Mouse (Mus musculus): ENCODE results near the gene B230104I21Rik. TPM values are rescaled to one million over a fixed set of nuclear protein-coding genes. Genes with fewer than 3 reads are reported as not detected.
A peak's percentile ranks its signal among the peaks of the same experiment; 100 is the strongest.

B230104I21Rik gene
- polyA plus RNA-seq, 1 experiment from 2014 or later: not detected

DNA sequence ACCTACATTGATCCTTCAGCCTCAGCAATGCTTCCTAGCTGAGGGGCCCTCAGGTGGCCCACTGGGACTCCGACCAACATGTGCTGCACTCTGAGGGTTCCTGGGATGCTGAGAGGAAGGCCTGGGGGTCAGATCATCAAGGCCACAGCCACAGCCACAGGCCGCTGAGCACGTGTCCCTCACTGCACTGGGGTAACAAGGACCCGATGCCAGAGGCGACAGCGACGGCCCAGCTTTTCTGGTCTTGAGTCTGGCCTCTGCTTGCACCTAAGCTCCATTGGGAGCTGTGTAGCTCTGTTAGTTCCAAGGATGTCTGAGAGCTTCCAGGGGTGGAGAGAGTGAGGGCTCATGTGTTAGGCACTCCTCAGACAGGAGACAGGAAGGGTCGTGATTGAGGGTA lies 34.9 kb downstream of the B230104I21Rik start:
- ATAC-seq (replicated peaks; ENCODE audit: insufficient number of reproducible peaks, insufficient read depth, low FRiP score, low read depth): no peak
- Histone ChIP-seq H3K27ac (no peak overlapping the region), H3K27me3 (no peaks in the 10 kb centered on the region), H3K4me2 (no peak overlapping the region), H3K4me1 (replicated peaks) (peaks cover 22% of the 10 kb centered on the region), H3K36me3 (no peaks in the 10 kb centered on the region), H3K9ac (no peak overlapping the region), H3K9me3 (replicated peaks) (no peaks in the 10 kb centered on the region), H3K4me3 (no peak overlapping the region)
- 64% methylated on average over 8 of the region's 8 CpGs for WGBS

DNA sequence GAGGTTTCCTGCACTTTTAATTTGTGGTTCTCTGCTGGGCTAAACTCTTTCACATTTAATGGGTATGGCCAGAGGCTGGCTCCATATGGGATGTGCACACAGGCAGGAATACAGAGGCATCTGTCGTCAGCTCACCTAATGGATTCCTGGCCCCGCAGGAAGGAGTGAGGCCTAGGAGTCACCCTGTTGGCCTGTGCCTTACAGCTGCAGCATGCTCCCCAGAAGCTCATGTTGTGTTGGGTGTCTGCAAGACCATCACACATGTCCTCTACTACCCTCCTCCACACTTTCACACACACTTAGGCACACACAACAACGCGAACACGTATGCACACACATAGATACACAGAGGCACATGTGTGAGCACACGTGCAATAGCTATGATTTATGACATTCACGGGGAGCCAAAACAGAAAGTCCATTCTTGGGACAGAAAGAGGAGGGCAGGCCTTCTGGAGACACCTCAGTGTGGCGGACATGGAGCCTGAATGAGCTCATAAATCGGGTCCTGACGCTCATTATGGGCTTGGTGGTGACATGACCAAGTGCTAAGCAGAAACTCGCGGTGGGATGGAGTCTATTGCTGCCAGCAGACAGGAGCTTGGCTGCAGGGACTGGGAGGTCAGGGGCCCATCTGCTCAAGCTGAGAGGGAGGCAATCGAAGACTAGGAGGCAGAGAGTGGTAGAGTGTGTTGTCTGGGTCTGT lies 35.8 kb downstream of the B230104I21Rik start:
- ATAC-seq (replicated peaks; ENCODE audit: insufficient number of reproducible peaks, insufficient read depth, low FRiP score, low read depth): no peak
- Histone ChIP-seq H3K9ac (no peak overlapping the region), H3K27me3 (no peaks in the 10 kb centered on the region), H3K4me1 (replicated peaks) (peaks cover 22% of the 10 kb centered on the region), H3K36me3 (no peaks in the 10 kb centered on the region), H3K4me2 (no peak overlapping the region), H3K9me3 (replicated peaks) (no peaks in the 10 kb centered on the region), H3K27ac (no peak overlapping the region), H3K4me3 (no peak overlapping the region)
- WGBS: 52% methylated on average over 13 of the region's 13 CpGs

DNA sequence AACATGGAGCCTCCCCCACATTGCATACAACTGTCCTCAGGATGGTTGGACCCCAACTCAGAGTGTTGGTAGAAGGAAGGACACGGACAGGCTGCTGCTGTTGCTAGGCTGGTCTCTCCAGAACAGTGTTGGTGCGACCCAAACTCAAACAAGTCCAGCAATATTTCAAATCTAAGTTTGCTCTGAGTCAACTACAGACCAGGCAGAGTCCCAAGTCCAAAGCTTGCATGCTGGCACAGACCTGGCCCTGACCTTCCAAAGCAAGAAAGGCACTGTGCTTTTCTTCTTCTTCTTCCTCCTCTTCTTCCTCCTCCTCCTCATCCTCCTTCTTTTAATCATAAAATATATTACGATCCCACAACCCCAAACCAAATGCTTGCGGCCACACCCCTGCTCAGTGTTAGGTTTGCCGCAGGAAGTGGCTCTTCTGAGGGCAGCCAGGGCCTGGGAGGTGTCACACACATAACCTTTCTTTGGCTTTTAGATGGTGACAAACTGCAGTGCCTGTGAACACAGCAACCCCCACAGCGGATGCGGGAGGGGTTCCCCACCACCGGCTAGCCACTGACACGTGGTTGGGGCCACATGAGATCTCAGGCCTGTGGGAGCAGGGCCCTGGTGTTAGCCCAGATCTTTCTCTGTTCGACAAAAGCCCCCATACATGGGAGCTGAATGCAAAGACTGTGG lies 40.2 kb downstream of the B230104I21Rik start:
- no peaks in the 10 kb centered on the region for H3K9me3 ChIP-seq (replicated peaks)
- no peak overlapping the region for H3K9ac ChIP-seq
- WGBS: 67% methylated on average over 10 of the region's 10 CpGs
- no peak overlapping the region for H3K4me2 ChIP-seq
- H3K4me3 ChIP-seq: no peak overlapping the region
- no peak for ATAC-seq (replicated peaks; ENCODE audit: insufficient number of reproducible peaks, insufficient read depth, low FRiP score, low read depth)
- H3K27me3 ChIP-seq: 0 out of 2 replicates have a peak, but pooled peaks cover 4% of the 10 kb centered on the region
- H3K36me3 ChIP-seq: no peaks in the 10 kb centered on the region
- H3K27ac ChIP-seq: no peak overlapping the region
- H3K4me1 ChIP-seq (replicated peaks): peaks cover 10% of the 10 kb centered on the region

DNA sequence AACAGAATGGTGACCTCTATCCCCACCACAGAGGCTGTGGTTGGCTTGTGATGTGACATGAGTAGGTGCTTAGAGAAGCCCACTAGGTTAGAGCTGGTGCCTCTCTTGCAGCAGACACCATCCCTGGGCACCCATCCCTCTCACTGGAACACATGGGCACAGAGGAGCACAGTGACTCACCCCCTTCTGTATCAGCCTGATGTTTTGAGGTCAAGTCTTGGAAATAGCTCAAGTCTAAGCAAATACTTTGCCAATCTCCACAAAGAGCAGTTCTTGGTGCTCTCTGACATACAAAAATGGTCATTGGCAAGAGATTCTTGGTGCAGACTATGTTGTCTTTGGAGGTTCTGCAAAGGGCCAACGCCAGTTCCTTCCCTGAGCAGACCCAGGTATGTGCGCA lies 42.9 kb downstream of the B230104I21Rik start:
- 0 out of 2 replicates have a peak, but pooled peaks cover 4% of the 10 kb centered on the region for H3K27me3 ChIP-seq

DNA sequence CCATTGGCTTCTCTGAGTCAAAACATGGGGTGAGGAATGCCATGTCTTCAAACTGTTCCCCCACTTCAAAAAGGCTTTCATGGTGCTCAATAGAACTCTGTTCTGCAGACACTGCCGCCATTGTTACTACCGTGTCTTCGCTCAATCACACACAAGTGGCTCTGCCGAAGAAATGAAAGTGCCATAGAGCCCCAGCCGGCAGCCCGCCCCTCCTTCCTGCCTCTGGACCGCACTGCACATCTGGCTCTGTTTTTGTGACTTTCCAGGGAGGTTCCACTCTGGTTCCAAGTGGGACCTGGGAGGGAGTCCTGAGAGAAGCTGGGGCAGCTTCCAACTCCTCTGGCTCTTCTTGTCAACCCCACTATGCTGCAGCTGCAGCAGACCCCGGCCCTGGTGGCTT lies 49.3 kb downstream of the B230104I21Rik start:
- Histone ChIP-seq H3K9me3 (replicated peaks) (no peaks in the 10 kb centered on the region), H3K9ac (no peak overlapping the region), H3K36me3 (no peaks in the 10 kb centered on the region), H3K4me1 (replicated peaks) (peaks cover 31% of the 10 kb centered on the region), H3K4me3 (no peak overlapping the region), H3K4me2 (no peak overlapping the region), H3K27ac (no peak overlapping the region), H3K27me3 (peaks cover 12% of the 10 kb centered on the region; the same call in 1 of the 2 replicates)
- WGBS: 67% methylated on average over 8 of the region's 8 CpGs
- no peak for ATAC-seq (replicated peaks; ENCODE audit: insufficient number of reproducible peaks, insufficient read depth, low FRiP score, low read depth)

More for the DNA sequence above, 42.9 kb downstream of the B230104I21Rik start:
- Histone ChIP-seq H3K4me1 (replicated peaks) (no peaks in the 10 kb centered on the region), H3K4me2 (no peak overlapping the region), H3K9ac (no peak overlapping the region), H3K4me3 (no peak overlapping the region), H3K27ac (no peak overlapping the region), H3K9me3 (replicated peaks) (no peaks in the 10 kb centered on the region), H3K36me3 (no peaks in the 10 kb centered on the region)
- no peak for ATAC-seq (replicated peaks; ENCODE audit: insufficient number of reproducible peaks, insufficient read depth, low FRiP score, low read depth)
- 91% methylated on average over 2 of the region's 2 CpGs for WGBS

DNA sequence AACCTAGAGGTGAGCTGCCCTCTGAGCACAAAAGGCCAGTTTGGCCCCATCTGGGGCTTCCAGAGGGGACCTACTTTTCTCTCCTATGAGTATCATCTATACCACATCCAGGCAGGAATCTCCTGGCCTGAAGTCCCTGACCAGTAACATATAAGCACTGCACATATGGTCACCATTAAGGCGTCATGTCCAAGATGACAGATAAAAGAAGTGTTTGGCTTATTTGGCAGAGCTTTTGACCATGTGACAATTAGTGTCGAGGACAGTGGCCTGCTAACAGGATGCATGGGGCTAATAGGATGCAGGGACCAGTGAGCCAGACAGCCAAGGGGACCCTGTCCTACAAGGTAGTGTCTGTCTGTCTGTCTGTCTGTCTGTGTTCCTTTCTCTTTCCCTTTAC lies 50.0 kb downstream of the B230104I21Rik start:
- H3K27ac ChIP-seq: no peak overlapping the region
- no peak overlapping the region for H3K9ac ChIP-seq
- H3K9me3 ChIP-seq (replicated peaks): no peaks in the 10 kb centered on the region
- no peaks in the 10 kb centered on the region for H3K36me3 ChIP-seq
- peaks cover 38% of the 10 kb centered on the region for H3K4me1 ChIP-seq (replicated peaks)
- H3K27me3 ChIP-seq: peaks cover 12% of the 10 kb centered on the region; the same call in 1 of the 2 replicates
- H3K4me3 ChIP-seq: no peak overlapping the region
- H3K4me2 ChIP-seq: no peak overlapping the region
- no peak for ATAC-seq (replicated peaks; ENCODE audit: insufficient number of reproducible peaks, insufficient read depth, low FRiP score, low read depth)
- WGBS: 47% methylated on average over 2 of the region's 2 CpGs

DNA sequence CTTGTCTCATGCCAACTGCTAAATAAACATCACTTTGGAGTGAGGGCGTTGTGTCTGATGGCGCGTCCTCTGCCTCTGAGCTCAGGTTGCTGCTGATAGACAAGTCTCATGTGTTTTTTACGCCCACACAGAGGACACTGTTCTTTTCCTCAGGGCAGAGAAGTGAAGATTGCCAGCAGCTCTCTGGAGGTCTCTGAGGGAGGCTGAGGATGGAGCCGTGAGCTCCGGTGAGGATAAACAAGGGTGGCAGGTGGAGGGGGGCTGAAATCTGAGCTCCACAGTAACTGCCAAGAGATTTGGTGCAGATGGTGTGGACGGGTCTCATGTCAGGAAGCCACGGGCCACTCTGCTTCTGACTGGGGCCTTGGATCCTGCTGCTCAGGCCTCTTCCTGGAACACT lies 50.9 kb downstream of the B230104I21Rik start:
- Histone ChIP-seq H3K9ac (no peak overlapping the region), H3K4me2 (no peak overlapping the region), H3K4me3 (no peak overlapping the region), H3K27ac (peak overlapping the region; percentile 36), H3K27me3 (peaks cover 12% of the 10 kb centered on the region; the same call in 1 of the 2 replicates), H3K36me3 (no peaks in the 10 kb centered on the region), H3K9me3 (replicated peaks) (no peaks in the 10 kb centered on the region), H3K4me1 (replicated peaks) (peaks cover 47% of the 10 kb centered on the region)
- WGBS: 35% methylated on average over 8 of the region's 8 CpGs
- ATAC-seq (replicated peaks; ENCODE audit: insufficient number of reproducible peaks, insufficient read depth, low FRiP score, low read depth): no peak

DNA sequence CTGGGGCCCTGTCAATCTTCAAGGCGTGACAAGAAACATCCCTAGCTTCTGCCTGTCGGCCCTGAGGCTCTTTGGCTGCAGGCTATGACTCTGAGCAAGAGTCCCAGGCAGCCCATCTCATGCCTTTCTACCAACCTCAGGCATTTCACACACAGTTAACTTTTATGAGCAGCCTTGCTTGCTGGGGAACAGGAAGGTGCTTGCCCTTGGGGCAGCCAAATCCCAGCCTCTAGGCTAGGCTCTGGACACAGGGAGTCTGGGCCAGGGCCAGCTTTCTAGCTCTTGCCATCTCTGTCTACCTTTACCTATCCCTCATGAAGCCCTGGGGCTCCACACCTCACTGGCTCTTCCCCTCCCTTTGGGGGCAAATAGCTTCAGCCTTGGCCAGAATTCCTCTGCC lies 53.7 kb downstream of the B230104I21Rik start:
- no peak for ATAC-seq (replicated peaks; ENCODE audit: insufficient number of reproducible peaks, insufficient read depth, low FRiP score, low read depth)
- H3K9me3 ChIP-seq (replicated peaks): no peaks in the 10 kb centered on the region
- H3K27me3 ChIP-seq: peaks cover 8% of the 10 kb centered on the region; the same call in 1 of the 2 replicates
- H3K27ac ChIP-seq: no peak overlapping the region
- peaks cover 74% of the 10 kb centered on the region for H3K4me1 ChIP-seq (replicated peaks)
- H3K36me3 ChIP-seq: no peaks in the 10 kb centered on the region
- no peak overlapping the region for H3K4me3 ChIP-seq
- WGBS: 86% methylated on average over 2 of the region's 2 CpGs
- no peak overlapping the region for H3K9ac ChIP-seq
- no peak overlapping the region for H3K4me2 ChIP-seq

DNA sequence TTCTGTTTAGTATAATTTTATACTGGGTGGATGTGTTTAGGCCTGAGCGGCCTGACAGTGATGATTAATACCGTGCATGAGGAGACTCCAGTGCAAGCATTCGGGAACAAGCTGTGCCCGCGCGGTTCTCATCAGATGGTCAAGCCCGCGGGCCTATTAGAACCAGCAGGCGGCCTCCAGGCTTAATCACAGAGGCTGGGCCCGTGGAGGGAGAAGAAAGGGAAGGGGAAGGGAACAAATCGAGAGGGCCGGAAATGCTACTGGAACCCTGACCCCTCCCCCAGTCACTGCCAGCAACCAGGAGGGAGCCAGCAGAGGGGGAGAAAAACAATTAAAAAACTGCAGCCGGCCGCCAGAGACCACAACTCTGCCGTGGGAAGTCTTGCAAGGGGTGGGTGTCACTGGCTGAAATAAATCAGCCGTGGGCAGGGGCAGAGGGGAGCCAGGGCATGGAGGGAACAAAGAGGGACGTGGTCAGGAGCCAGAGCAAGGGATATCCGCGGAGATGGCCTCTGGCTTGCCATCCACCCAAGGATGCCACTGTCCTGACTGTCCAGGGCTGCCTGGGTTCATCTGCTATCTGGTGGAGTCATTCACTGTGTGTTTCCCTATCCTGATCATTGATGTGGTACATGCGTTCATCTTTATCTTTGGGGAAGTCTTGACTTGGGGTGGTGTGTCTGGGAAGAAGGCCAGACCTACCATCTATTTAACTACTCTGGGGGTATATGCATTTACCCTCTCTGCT lies 54.6 kb downstream of the B230104I21Rik start:
- Histone ChIP-seq H3K9me3 (replicated peaks) (no peaks in the 10 kb centered on the region), H3K27ac (peak overlapping the region; percentile 7; the same call in 1 of the 2 replicates), H3K4me1 (replicated peaks) (peaks cover 78% of the 10 kb centered on the region), H3K27me3 (peaks cover 7% of the 10 kb centered on the region; the same call in 1 of the 2 replicates), H3K36me3 (no peaks in the 10 kb centered on the region), H3K4me3 (no peak overlapping the region), H3K4me2 (no peak overlapping the region), H3K9ac (0 out of 2 replicates have a peak overlapping the region, but pooled peaks have one; percentile 10)
- 36% methylated on average over 20 of the region's 20 CpGs for WGBS
- ATAC-seq (replicated peaks; ENCODE audit: insufficient number of reproducible peaks, insufficient read depth, low FRiP score, low read depth): no peak

DNA sequence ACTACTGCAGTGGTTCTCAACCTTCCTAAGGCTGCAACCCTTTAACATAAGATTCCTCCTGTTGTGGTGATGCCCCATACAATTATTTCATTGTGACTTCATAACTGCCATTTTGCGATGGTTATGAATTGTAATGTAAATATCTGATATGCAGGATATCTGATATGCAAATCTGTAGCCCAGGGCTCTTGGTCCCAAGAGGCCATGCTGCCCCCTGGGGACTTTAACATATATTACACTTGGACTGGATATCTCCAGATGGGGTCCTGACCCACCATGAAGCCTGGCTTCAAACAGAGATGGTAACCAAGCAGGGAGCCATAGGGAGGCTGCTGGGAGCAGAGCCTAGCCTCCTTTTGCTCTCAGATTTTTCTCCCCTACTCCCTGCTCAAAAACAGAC lies 56.7 kb downstream of the B230104I21Rik start:
- 0 out of 2 replicates have a peak overlapping the region, but pooled peaks have one; percentile 1 for H3K9ac ChIP-seq
- no peaks in the 10 kb centered on the region for H3K36me3 ChIP-seq
- H3K4me3 ChIP-seq: no peak overlapping the region
- peaks cover 60% of the 10 kb centered on the region for H3K4me1 ChIP-seq (replicated peaks)
- H3K9me3 ChIP-seq (replicated peaks): no peaks in the 10 kb centered on the region
- peaks cover 7% of the 10 kb centered on the region for H3K27me3 ChIP-seq
- 67% methylated on average over 1 of the region's 1 CpGs for WGBS
- H3K27ac ChIP-seq: peak overlapping the region; percentile 82
- H3K4me2 ChIP-seq: peak overlapping the region; percentile 16; the same call in 1 of the 2 replicates
- no peak for ATAC-seq (replicated peaks; ENCODE audit: insufficient number of reproducible peaks, insufficient read depth, low FRiP score, low read depth)

All from heart, embryonic 15.5 days (tissue).